ENCODE assay signal across 8 mouse cellular contexts in genomic region chr11:69834001-69834549, GRCm38 (mm10). TPM values are rescaled to one million over a fixed set of nuclear protein-coding genes. Genes with fewer than 3 reads are reported as not detected.
DNase-seq lines count a peak whose midpoint lies in the region; ATAC-seq and TF ChIP-seq lines count a peak whose summit lies in the region.

No protein-coding gene starts in this region.

- H3K4me3 ChIP-seq in heart, embryonic 16.5 days (ENCODE audit: low read length): peak overlapping the region; percentile 50
- H3K4me3 ChIP-seq in limb, embryonic 13.5 days: peak overlapping the region; percentile 81
- peak overlapping the region; percentile 91 for H3K4me3 ChIP-seq in midbrain, postnatal 0 days (ENCODE audit: low read depth, low read length)

- peak overlapping the region; percentile 73 for H3K9ac ChIP-seq in heart, embryonic 16.5 days (ENCODE audit: low read length)
- H3K9ac ChIP-seq in limb, embryonic 13.5 days: peak overlapping the region; percentile 74
- peak overlapping the region; percentile 98 for H3K9ac ChIP-seq in midbrain, postnatal 0 days (replicated peaks; ENCODE audit: low read length, poor library complexity, severe bottlenecking)

- no peak for TF ChIP-seq POLR2A in brain, embryonic 14.5 days (IDR thresholded peaks at IDR 0.05; ENCODE audit: borderline replicate concordance, extremely low read depth, insufficient read depth, insufficient read length, poor library complexity, severe bottlenecking)

- H3K9me3 ChIP-seq in heart, embryonic 16.5 days (replicated peaks; ENCODE audit: control insufficient read depth, low read length): no peaks in the 10 kb centered on the region
- H3K9me3 ChIP-seq in limb, embryonic 13.5 days: no peaks in the 10 kb centered on the region
- no peaks in the 10 kb centered on the region for H3K9me3 ChIP-seq in midbrain, postnatal 0 days (ENCODE audit: low read length)

- no peak for TF ChIP-seq CTCF in brain, embryonic 14.5 days (IDR thresholded peaks at IDR 0.05; ENCODE audit: borderline replicate concordance, extremely low read depth, insufficient read depth, insufficient read length)
- no peak for TF ChIP-seq CTCF in midbrain, postnatal 0 days (IDR thresholded peaks at IDR 0.05)

- H3K4me1 ChIP-seq in heart, embryonic 16.5 days (ENCODE audit: control insufficient read depth, insufficient read depth, low read length): peaks cover 21% of the 10 kb centered on the region
- peaks cover 36% of the 10 kb centered on the region for H3K4me1 ChIP-seq in limb, embryonic 13.5 days
- H3K4me1 ChIP-seq in midbrain, postnatal 0 days (ENCODE audit: insufficient read depth, low read length): peaks cover 11% of the 10 kb centered on the region; the same call in 1 of the 2 replicates

- peaks cover 28% of the 10 kb centered on the region for H3K27me3 ChIP-seq in heart, embryonic 16.5 days (ENCODE audit: control insufficient read depth, insufficient read depth, low read length)
- peaks cover 25% of the 10 kb centered on the region; the same call in 1 of the 2 replicates for H3K27me3 ChIP-seq in limb, embryonic 13.5 days
- no peaks in the 10 kb centered on the region for H3K27me3 ChIP-seq in midbrain, postnatal 0 days (ENCODE audit: insufficient read depth, low read length)

- H3K36me3 ChIP-seq in heart, embryonic 16.5 days (ENCODE audit: control insufficient read depth, insufficient read depth): no peaks in the 10 kb centered on the region
- H3K36me3 ChIP-seq in limb, embryonic 13.5 days: peaks cover 35% of the 10 kb centered on the region
- peaks cover 18% of the 10 kb centered on the region for H3K36me3 ChIP-seq in midbrain, postnatal 0 days (ENCODE audit: insufficient read depth, low read length)

- H3K4me2 ChIP-seq in heart, embryonic 16.5 days (ENCODE audit: low read depth, low read length): peak overlapping the region; percentile 80
- peak overlapping the region; percentile 93 for H3K4me2 ChIP-seq in limb, embryonic 13.5 days (replicated peaks)
- H3K4me2 ChIP-seq in midbrain, postnatal 0 days (ENCODE audit: low read depth, low read length, poor library complexity, severe bottlenecking): peak overlapping the region; percentile 97

- DNase-seq in lung, adult 18-20 months: peak; percentile 27 to 47
- no peak for DNase-seq in lung, postnatal 14 days
- DNase-seq in brain, embryonic 14.5 days (ENCODE audit: low read depth): peak; percentile 51
- no peak for DNase-seq in midbrain, postnatal 0 days (ENCODE audit: low spot score)
- DNase-seq in thymus, postnatal 10 days (ENCODE audit: low spot score in 2 of 2): peak; percentile 42 to 67

- 8% methylated on average over 30 of the region's 48 CpGs for WGBS in heart, embryonic 16.5 days
- 6% methylated on average over 42 of the region's 48 CpGs for WGBS in limb, embryonic 13.5 days
- WGBS in midbrain, postnatal 0 days: 12% methylated on average over 24 of the region's 48 CpGs

- H3K27ac ChIP-seq in heart, embryonic 16.5 days (ENCODE audit: low read length): no peak overlapping the region
- H3K27ac ChIP-seq in limb, embryonic 13.5 days: no peak overlapping the region
- H3K27ac ChIP-seq in midbrain, postnatal 0 days (ENCODE audit: low read depth, low read length): 0 out of 2 replicates have a peak overlapping the region, but pooled peaks have one; percentile 32

- no peak for ATAC-seq in heart, embryonic 16.5 days (replicated peaks; ENCODE audit: extremely low read depth, insufficient read depth, low FRiP score)
- no peak for ATAC-seq in limb, embryonic 13.5 days (ENCODE audit: low FRiP score, low read depth)
- no peak for ATAC-seq in midbrain, postnatal 0 days (ENCODE audit: low FRiP score)
- no peak for ATAC-seq in frontal cortex, adult (ENCODE audit: low TSS enrichment)

RNA-seq across cellular contexts. Expression of gene Nlgn2, which starts 3.5 kb away (rescaled TPM):
- polyA plus RNA-seq in brain, embryonic 14.5 days (2012; rRNA removed): 123 and 183 TPM in 2 replicates
- polyA plus RNA-seq in heart, embryonic 16.5 days (2015; fragmentation: Nextera tagmentation; extraction: Ambion mirVana): 1.6 and 2.0 TPM in 2 replicates
- polyA plus RNA-seq in limb, embryonic 13.5 days (2015; fragmentation: Nextera tagmentation; extraction: Ambion mirVana): 11.5 and 11.8 TPM in 2 replicates
- total RNA-seq in midbrain, postnatal 0 days (2014; rRNA removed): 117 and 137 TPM in 2 replicates
- polyA plus RNA-seq in midbrain, postnatal 0 days (2015; fragmentation: Nextera tagmentation; extraction: Ambion mirVana): 21.0 and 23.5 TPM in 2 replicates

RNA-seq across cellular contexts. Expression of gene Tmem256, which starts 4.2 kb away (rescaled TPM):
- 167 and 271 TPM in 2 replicates for polyA plus RNA-seq in brain, embryonic 14.5 days (2012; rRNA removed)
- 258 and 323 TPM in 2 replicates for polyA plus RNA-seq in heart, embryonic 16.5 days (2015; fragmentation: Nextera tagmentation; extraction: Ambion mirVana)
- 368 and 376 TPM in 2 replicates for polyA plus RNA-seq in limb, embryonic 13.5 days (2015; fragmentation: Nextera tagmentation; extraction: Ambion mirVana)
- total RNA-seq in midbrain, postnatal 0 days (2014; rRNA removed): 95.5 and 103 TPM in 2 replicates
- polyA plus RNA-seq in midbrain, postnatal 0 days (2015; fragmentation: Nextera tagmentation; extraction: Ambion mirVana): 349 and 370 TPM in 2 replicates

RNA-seq across cellular contexts. Expression of gene Spem1, which starts 12.1 kb away (rescaled TPM):
- polyA plus RNA-seq in brain, embryonic 14.5 days (2012; rRNA removed): 1.3 and 1.4 TPM in 2 replicates
- polyA plus RNA-seq in heart, embryonic 16.5 days (2015; fragmentation: Nextera tagmentation; extraction: Ambion mirVana): not detected in 2 replicates
- 0.18 and 0.24 TPM in 2 replicates for polyA plus RNA-seq in limb, embryonic 13.5 days (2015; fragmentation: Nextera tagmentation; extraction: Ambion mirVana)
- total RNA-seq in midbrain, postnatal 0 days (2014; rRNA removed): 0.93 TPM in 1 of 2 replicates, not detected in the other
- polyA plus RNA-seq in midbrain, postnatal 0 days (2015; fragmentation: Nextera tagmentation; extraction: Ambion mirVana): 0.20 and 0.27 TPM in 2 replicates

RNA-seq across cellular contexts. Expression of gene Plscr3, which starts 12.1 kb away (rescaled TPM):
- polyA plus RNA-seq in brain, embryonic 14.5 days (2012; rRNA removed): 86.3 and 105 TPM in 2 replicates
- polyA plus RNA-seq in heart, embryonic 16.5 days (2015; fragmentation: Nextera tagmentation; extraction: Ambion mirVana): 72.1 and 74.9 TPM in 2 replicates
- polyA plus RNA-seq in limb, embryonic 13.5 days (2015; fragmentation: Nextera tagmentation; extraction: Ambion mirVana): 135 and 140 TPM in 2 replicates
- total RNA-seq in midbrain, postnatal 0 days (2014; rRNA removed): 24.1 and 26.6 TPM in 2 replicates
- polyA plus RNA-seq in midbrain, postnatal 0 days (2015; fragmentation: Nextera tagmentation; extraction: Ambion mirVana): 33.5 and 35.0 TPM in 2 replicates

RNA-seq across cellular contexts. Expression of gene Spem2, which starts 15.8 kb away (rescaled TPM):
- polyA plus RNA-seq in brain, embryonic 14.5 days (2012; rRNA removed): not detected in 2 replicates
- not detected in 2 replicates for polyA plus RNA-seq in heart, embryonic 16.5 days (2015; fragmentation: Nextera tagmentation; extraction: Ambion mirVana)
- not detected in 2 replicates for polyA plus RNA-seq in limb, embryonic 13.5 days (2015; fragmentation: Nextera tagmentation; extraction: Ambion mirVana)
- not detected in 2 replicates for total RNA-seq in midbrain, postnatal 0 days (2014; rRNA removed)
- not detected in 2 replicates for polyA plus RNA-seq in midbrain, postnatal 0 days (2015; fragmentation: Nextera tagmentation; extraction: Ambion mirVana)

Comparison
In these comparisons a context has a peak if more than half of its experiments do, and no peak if none do; other contexts are left out.
1. DNase-seq: peak in lung, adult 18-20 months (2 of 2), brain, embryonic 14.5 days (single experiment) and thymus, postnatal 10 days (2 of 2); none in lung, postnatal 14 days (single experiment) and midbrain, postnatal 0 days (single experiment).
2. Peak in every context shown above with its lines, with median percentiles within 50 percentile points of each other: H3K4me2 ChIP-seq, H3K4me3 ChIP-seq and H3K9ac ChIP-seq.